Mouse (Mus musculus): Measurements from ENCODE around the gene Ccdc30. TPM values are rescaled to one million over a fixed set of nuclear protein-coding genes. Genes with fewer than 3 reads are reported as not detected.

Ccdc30 gene
- total and polyA plus RNA-seq, 3 experiments: 0.41 to 0.52 TPM; not detected in 1

DNA sequence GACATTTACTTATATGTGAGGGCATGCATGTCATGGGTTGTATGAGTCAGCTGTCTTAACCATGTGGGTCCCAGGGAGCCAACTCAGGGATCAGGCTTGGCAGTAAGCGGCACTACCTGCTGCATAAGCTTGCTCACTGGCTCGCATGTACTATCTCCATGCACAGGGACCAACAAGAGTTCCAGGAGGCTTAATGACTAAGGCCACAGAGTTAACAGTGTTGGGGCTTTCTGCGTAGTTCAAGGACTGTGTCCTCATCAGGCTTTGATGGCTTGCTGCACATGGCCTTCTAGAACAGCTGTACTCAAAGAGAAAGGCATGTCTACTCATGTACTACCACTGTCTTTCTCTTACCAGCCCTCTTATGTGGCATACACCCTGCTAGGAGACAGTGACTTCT, 114.6 kb downstream of the Ccdc30 start:
- intact Hi-C loops (cut with DNase I): no loop called here

DNA sequence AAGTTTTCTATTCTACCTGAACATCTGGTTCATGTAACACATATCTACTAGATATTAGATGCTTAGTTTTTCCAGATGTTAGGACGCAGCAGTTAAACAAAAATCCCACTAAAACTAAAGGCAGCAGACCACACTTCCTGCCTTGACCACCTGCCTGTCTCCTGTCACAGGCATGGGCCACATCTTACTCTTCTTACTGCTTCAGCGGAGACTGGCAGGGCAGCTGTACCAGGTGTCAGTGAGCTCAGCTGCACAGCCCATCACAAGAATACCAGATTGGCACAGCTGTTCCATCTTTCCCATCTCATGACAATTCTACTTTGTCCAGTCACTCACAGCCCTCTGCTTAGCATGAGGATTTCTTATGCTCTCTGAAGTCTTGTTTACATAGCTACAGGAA, 118.0 kb downstream of the Ccdc30 start:
- peaks cover 3% of the 10 kb centered on the region; the same call in 1 of the 2 replicates for H3K36me3 ChIP-seq (ENCODE audit: control insufficient read depth, insufficient read depth, low read length)
- TF ChIP-seq POLR2A (IDR thresholded peaks at IDR 0.05; ENCODE audit: insufficient read depth, low read depth, low read length) (no peak), CTCF (IDR thresholded peaks at IDR 0.05) (no peak), EP300 (IDR thresholded peaks at IDR 0.05; ENCODE audit: insufficient read depth, low read depth, low read length) (no peak)
- no peak overlapping the region for H3K4me3 ChIP-seq
- no peak overlapping the region for H3K9ac ChIP-seq (ENCODE audit: low read depth, low read length)
- H3K4me1 ChIP-seq (ENCODE audit: control insufficient read depth, insufficient read depth, low read length): peaks cover 3% of the 10 kb centered on the region; the same call in 1 of the 2 replicates
- intact Hi-C loops (cut with DNase I): no loop called here
- DNase-seq: no peak
- no peaks in the 10 kb centered on the region for H3K27me3 ChIP-seq (ENCODE audit: control insufficient read depth, insufficient read depth, low read length)
- peaks cover 7% of the 10 kb centered on the region; the same call in 1 of the 2 replicates for H3K79me2 ChIP-seq (replicated peaks; ENCODE audit: control insufficient read depth, insufficient read depth, low read length)
- WGBS: 66% methylated on average over 2 of the region's 2 CpGs
- H3K27ac ChIP-seq: no peak overlapping the region

More for the DNA sequence above, 114.6 kb downstream of the Ccdc30 start:
- no peak overlapping the region for H3K9ac ChIP-seq (ENCODE audit: low read depth, low read length)
- H3K27ac ChIP-seq: no peak overlapping the region
- H3K4me3 ChIP-seq: no peak overlapping the region
- no peaks in the 10 kb centered on the region for H3K4me1 ChIP-seq (ENCODE audit: control insufficient read depth, insufficient read depth, low read length)
- TF ChIP-seq CTCF (IDR thresholded peaks at IDR 0.05) (no peak), EP300 (IDR thresholded peaks at IDR 0.05; ENCODE audit: insufficient read depth, low read depth, low read length) (no peak), POLR2A (IDR thresholded peaks at IDR 0.05; ENCODE audit: insufficient read depth, low read depth, low read length) (no peak)
- no peaks in the 10 kb centered on the region for H3K79me2 ChIP-seq (replicated peaks; ENCODE audit: control insufficient read depth, insufficient read depth, low read length)
- H3K36me3 ChIP-seq (ENCODE audit: control insufficient read depth, insufficient read depth, low read length): no peaks in the 10 kb centered on the region
- H3K27me3 ChIP-seq (ENCODE audit: control insufficient read depth, insufficient read depth, low read length): no peaks in the 10 kb centered on the region
- WGBS: 87% methylated on average over 3 of the region's 3 CpGs
- DNase-seq: no peak

DNA sequence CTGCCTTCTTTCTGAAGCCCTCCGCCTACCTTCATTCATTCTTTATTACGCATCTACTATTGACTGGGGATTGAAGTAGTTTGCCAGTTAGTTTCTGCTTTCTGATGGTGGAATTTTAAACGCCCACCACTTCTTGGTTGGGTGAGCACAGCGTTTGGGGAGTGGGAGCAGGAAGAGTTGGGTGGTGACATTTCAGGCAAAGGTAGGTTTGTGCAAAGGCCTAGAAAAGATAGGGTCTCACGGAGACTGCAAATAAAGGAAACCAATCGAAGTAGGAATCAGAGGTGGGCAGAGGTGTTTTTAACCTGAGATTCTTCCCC, 120.2 kb downstream of the Ccdc30 start:
- WGBS: 11% methylated on average over 6 of the region's 6 CpGs
- H3K79me2 ChIP-seq (replicated peaks; ENCODE audit: control insufficient read depth, insufficient read depth, low read length): peaks cover 13% of the 10 kb centered on the region
- DNase-seq: no peak
- intact Hi-C loops (cut with DNase I): loop anchor here (2.0 kb wide), 2 partner anchors 26 to 48 kb away; partner anchors contain the start of gene Ppih
- H3K27me3 ChIP-seq (ENCODE audit: control insufficient read depth, insufficient read depth, low read length): no peaks in the 10 kb centered on the region
- H3K27ac ChIP-seq: peak overlapping the region; percentile 92
- H3K4me1 ChIP-seq (ENCODE audit: control insufficient read depth, insufficient read depth, low read length): peaks cover 5% of the 10 kb centered on the region
- peaks cover 16% of the 10 kb centered on the region for H3K36me3 ChIP-seq (ENCODE audit: control insufficient read depth, insufficient read depth, low read length)
- TF ChIP-seq CTCF (IDR thresholded peaks at IDR 0.05) (no peak), POLR2A (IDR thresholded peaks at IDR 0.05; ENCODE audit: insufficient read depth, low read depth, low read length) (no peak), EP300 (IDR thresholded peaks at IDR 0.05; ENCODE audit: insufficient read depth, low read depth, low read length) (no peak)
- H3K9ac ChIP-seq (ENCODE audit: low read depth, low read length): peak overlapping the region; percentile 84
- H3K4me3 ChIP-seq: peak overlapping the region; percentile 64

DNA sequence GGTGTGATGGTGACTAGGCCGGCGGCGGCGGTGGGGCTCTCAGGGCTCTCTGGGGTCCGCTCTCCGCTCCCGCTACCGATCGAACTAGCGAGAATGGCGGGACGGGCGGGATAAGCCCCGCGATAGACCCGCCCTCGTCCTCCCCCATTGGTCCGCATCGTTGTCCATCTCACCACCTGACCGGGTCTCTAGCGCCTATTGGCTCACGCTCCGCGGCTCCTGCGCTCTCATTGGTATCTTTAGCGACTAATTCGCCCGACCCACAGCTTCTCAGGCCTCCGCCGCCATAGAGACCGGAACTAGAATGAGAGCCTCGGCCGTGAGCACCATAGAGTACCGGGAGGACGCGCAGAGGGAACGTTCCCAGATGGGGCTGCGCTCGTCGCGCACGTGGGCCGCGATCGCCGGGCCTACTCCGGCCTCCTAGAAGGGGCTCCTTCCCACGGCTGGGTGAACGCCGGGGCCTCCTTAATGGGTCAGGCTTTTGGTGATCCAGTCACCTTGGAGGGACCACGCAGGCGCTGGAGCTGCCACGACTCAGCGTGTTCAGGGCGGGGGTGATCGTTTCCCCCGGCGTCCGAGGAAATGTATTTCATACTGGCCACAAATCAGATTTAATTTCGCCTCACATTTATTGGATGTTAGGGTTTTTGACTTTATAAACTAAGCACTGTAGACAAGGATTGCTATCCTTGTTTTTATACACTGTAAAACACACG, 120.7 kb downstream of the Ccdc30 start, which contains the start of gene Ybx1:
Gene Ybx1 (minus strand): TSS at position 190 of the 719 bp plus-strand sequence.
- H3K4me3 ChIP-seq: peak within 1 kb of the TSS; percentile 64
- H3K36me3 ChIP-seq (ENCODE audit: control insufficient read depth, insufficient read depth, low read length): peaks cover 20% of the 10 kb centered on the region
- intact Hi-C loops (cut with DNase I): loop anchor here (2.0 kb wide), 2 partner anchors 26 to 48 kb away; partner anchors contain the start of gene Ppih
- H3K9ac ChIP-seq (ENCODE audit: low read depth, low read length): peak within 1 kb of the TSS; percentile 88
- TF ChIP-seq EP300 (IDR thresholded peaks at IDR 0.05; ENCODE audit: insufficient read depth, low read depth, low read length) (no peak), CTCF (IDR thresholded peaks at IDR 0.05) (no peak), POLR2A (IDR thresholded peaks at IDR 0.05; ENCODE audit: insufficient read depth, low read depth, low read length) (peak; percentile 57; the same call in 1 of the 2 replicates)
- no peaks in the 10 kb centered on the region for H3K27me3 ChIP-seq (ENCODE audit: control insufficient read depth, insufficient read depth, low read length)
- WGBS: under 1% methylated on average over 61 of the region's 61 CpGs
- DNase-seq: peak; percentile 99 to 100
- peaks cover 5% of the 10 kb centered on the region for H3K4me1 ChIP-seq (ENCODE audit: control insufficient read depth, insufficient read depth, low read length)
- peak within 1 kb of the TSS; percentile 92 for H3K27ac ChIP-seq
- H3K79me2 ChIP-seq (replicated peaks; ENCODE audit: control insufficient read depth, insufficient read depth, low read length): peaks cover 15% of the 10 kb centered on the region

DNA sequence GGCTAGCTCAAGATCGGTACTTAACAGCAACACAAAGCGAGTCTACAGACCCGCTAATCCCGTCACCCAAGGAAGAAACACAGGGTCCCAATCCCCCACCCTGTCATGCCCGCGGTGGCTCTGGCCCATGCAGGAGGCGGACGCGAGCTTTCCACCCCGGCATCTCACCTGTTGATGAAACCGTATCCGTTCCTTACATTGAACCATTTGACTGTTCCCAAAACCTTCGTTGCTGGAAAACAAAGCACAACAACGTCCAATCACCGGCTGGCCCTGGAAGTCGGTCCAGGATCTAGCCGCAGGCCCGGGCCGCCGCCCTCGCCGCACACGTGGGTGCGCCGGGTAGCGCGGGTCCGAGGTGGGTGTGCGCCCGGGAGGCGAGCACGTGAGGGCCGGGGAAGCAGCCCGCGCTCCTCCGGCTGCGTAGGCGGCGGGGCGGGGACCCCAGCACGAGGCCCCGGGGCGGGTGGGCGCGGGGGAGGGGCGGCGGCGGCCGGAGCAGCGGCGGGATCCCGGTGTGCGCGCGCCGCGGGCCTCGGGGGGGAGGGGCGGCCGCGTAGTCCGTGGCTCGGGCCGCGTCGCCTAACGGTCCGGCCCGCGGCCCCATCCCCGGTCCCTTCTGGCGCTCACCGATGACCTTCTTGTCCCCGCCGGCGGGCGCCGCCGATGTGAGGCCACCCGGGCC, 121.6 kb downstream of the Ccdc30 start:
- Histone ChIP-seq H3K79me2 (replicated peaks; ENCODE audit: control insufficient read depth, insufficient read depth, low read length) (peaks cover 18% of the 10 kb centered on the region), H3K9ac (ENCODE audit: low read depth, low read length) (peak overlapping the region; percentile 88), H3K4me3 (peak overlapping the region; percentile 64), H3K4me1 (ENCODE audit: control insufficient read depth, insufficient read depth, low read length) (peaks cover 8% of the 10 kb centered on the region), H3K36me3 (ENCODE audit: control insufficient read depth, insufficient read depth, low read length) (peaks cover 20% of the 10 kb centered on the region), H3K27ac (peak overlapping the region; percentile 92), H3K27me3 (ENCODE audit: control insufficient read depth, insufficient read depth, low read length) (no peaks in the 10 kb centered on the region)
- DNase-seq: peak in 1 of 2 experiments; percentile 39
- TF ChIP-seq EP300 (IDR thresholded peaks at IDR 0.05; ENCODE audit: insufficient read depth, low read depth, low read length) (no peak), CTCF (IDR thresholded peaks at IDR 0.05) (no peak), POLR2A (IDR thresholded peaks at IDR 0.05; ENCODE audit: insufficient read depth, low read depth, low read length) (no peak)
- under 1% methylated on average over 55 of the region's 80 CpGs for WGBS
- intact Hi-C loops (cut with DNase I): loop anchor here (2.0 kb wide), 3 partner anchors 17 to 47 kb away; partner anchors contain the start of gene Ppih
